Mouse (Mus musculus) limb, embryonic 14.5 days (tissue): ENCODE results near the gene Rptor. TPM values are rescaled to one million over a fixed set of nuclear protein-coding genes. Genes with fewer than 3 reads are reported as not detected.

Experiments used
- ATAC-seq: fragments of 200-750 bp; cut with Nextera tagmentation; 2 replicates; pipeline ENCODE4 v1.8.0; 2017; ENCODE audit warnings: low read depth, moderate number of reproducible peaks, moderate TSS enrichment; ENCODE audit not compliant: low FRiP score
- DNase-seq: peaks from one replicate; pipeline ENCODE4 v3.0.0-alpha.2; 2015; ENCODE audit warnings: low spot score
- H3K27ac ChIP-seq: fragments of 300-500 bp; sonication (generic); replicated peaks from 2 replicates; pipeline ENCODE4 v1.5.1; 2014; ENCODE audit warnings: low read depth, mild to moderate bottlenecking, low read length, moderate library complexity, mixed read lengths
- H3K27me3 ChIP-seq: fragments of 300-500 bp; sonication (generic); 2 replicates; pipeline ENCODE4 v1.6.1; 2014; ENCODE audit warnings: low read length, mixed read lengths; ENCODE audit not compliant: control insufficient read depth, insufficient read depth
- H3K36me3 ChIP-seq: fragments of 300-500 bp; sonication (generic); 2 replicates; pipeline ENCODE4 v1.6.1; 2014; ENCODE audit warnings: mild to moderate bottlenecking, low read length, moderate library complexity, mixed read lengths; ENCODE audit not compliant: control insufficient read depth, insufficient read depth
- H3K4me1 ChIP-seq: fragments of 300-500 bp; sonication (generic); 2 replicates; pipeline ENCODE4 v1.6.1; 2014; ENCODE audit warnings: antibody characterized with exemption, low read length, mixed read lengths; ENCODE audit not compliant: control insufficient read depth, insufficient read depth
- H3K4me2 ChIP-seq: fragments of 300-500 bp; sonication (generic); replicated peaks from 2 replicates; pipeline ENCODE4 v1.6.1; 2014; ENCODE audit warnings: low read depth, mild to moderate bottlenecking, low read length, moderate library complexity; ENCODE audit not compliant: severe bottlenecking
- H3K4me3 ChIP-seq: fragments of 300-500 bp; sonication (generic); replicated peaks from 2 replicates; pipeline ENCODE4 v1.5.1; 2014; ENCODE audit warnings: low read length
- H3K9ac ChIP-seq: fragments of 300-500 bp; sonication (generic); 2 replicates; pipeline ENCODE4 v1.6.1; 2014; ENCODE audit warnings: mild to moderate bottlenecking, low read depth, low read length, moderate library complexity; ENCODE audit not compliant: severe bottlenecking
- H3K9me3 ChIP-seq: fragments of 300-500 bp; sonication (generic); 2 replicates; pipeline ENCODE4 v1.6.1; 2016; ENCODE audit warnings: low read length; ENCODE audit not compliant: control insufficient read depth
- POLR2A ChIP-seq: fragments of 200-500 bp; IDR thresholded peaks from 2 replicates; pipeline ENCODE4 v1.8.0; 2012; ENCODE audit warnings: inconsistent platforms, mild to moderate bottlenecking, moderate library complexity, borderline replicate concordance; ENCODE audit not compliant: insufficient read depth, insufficient read length; ENCODE audit errors: extremely low read depth
- WGBS: fragments of 180-500 bp; shearing (Covaris S2); extraction: QIAGEN DNeasy Blood & Tissue Kit; methylation state at CpG from one replicate; pipeline ENCODE4 v1.1.7; 2014; 5-methylcytosine and 5-hydroxymethylcytosine counted together
- polyA plus RNA-seq, 2 experiments: library from polyadenylated mRNA; depleted of rRNA in 1 of 2; stranded (reverse) in 1 of 2; unstranded in 1 of 2; fragments of >200 nt; fragmentation: Nextera tagmentation in 1 of 2; extraction: Ambion mirVana in 1 of 2; gene quantifications; 2 replicates each; pipeline versions ENCODE4 v1.2.1 to v1.2.3; 2012 to 2014

The Rptor gene
- polyA plus RNA-seq, 2 experiments = 13.7 to 24.3 TPM

GRCm38 (mm10) chr11:119935457-119935856, 332.8 kb downstream of the Rptor start:
- H3K9me3 ChIP-seq = no peaks in the 10 kb centered on the region
- no peak for TF ChIP-seq POLR2A
- no peak overlapping the region for H3K4me3 ChIP-seq
- H3K4me2 ChIP-seq = no peak overlapping the region
- DNase-seq (no peak), ATAC-seq (no peak; the same call in 1 of the 2 replicates)
- no peak overlapping the region for H3K27ac ChIP-seq
- no peak overlapping the region for H3K9ac ChIP-seq
- WGBS = 35% methylated on average over 6 of the region's 6 CpGs
- H3K4me1 ChIP-seq = peaks cover 40% of the 10 kb centered on the region
- H3K27me3 ChIP-seq = no peaks in the 10 kb centered on the region
- 0 out of 2 replicates have a peak, but pooled peaks cover 2% of the 10 kb centered on the region for H3K36me3 ChIP-seq

GRCm38 (mm10) chr11:119936456-119936855, 333.8 kb downstream of the Rptor start:
- Histone ChIP-seq H3K27me3 (no peaks in the 10 kb centered on the region), H3K4me1 (peaks cover 41% of the 10 kb centered on the region), H3K36me3 (0 out of 2 replicates have a peak, but pooled peaks cover 2% of the 10 kb centered on the region), H3K9me3 (no peaks in the 10 kb centered on the region), H3K27ac (0 out of 2 replicates have a peak overlapping the region, but pooled peaks have one; percentile 41), H3K4me3 (no peak overlapping the region), H3K9ac (no peak overlapping the region), H3K4me2 (no peak overlapping the region)
- 58% methylated on average over 2 of the region's 2 CpGs for WGBS
- DNase-seq = no peak
- TF ChIP-seq POLR2A = no peak
- ATAC-seq = no peak

GRCm38 (mm10) chr11:119937216-119937615, 334.5 kb downstream of the Rptor start:
- Histone ChIP-seq H3K9ac (no peak overlapping the region), H3K27ac (no peak overlapping the region), H3K9me3 (no peaks in the 10 kb centered on the region), H3K4me3 (no peak overlapping the region), H3K4me1 (peaks cover 47% of the 10 kb centered on the region), H3K27me3 (no peaks in the 10 kb centered on the region), H3K36me3 (0 out of 2 replicates have a peak, but pooled peaks cover 2% of the 10 kb centered on the region), H3K4me2 (no peak overlapping the region)
- 36% methylated on average over 12 of the region's 12 CpGs for WGBS
- ATAC-seq = no peak
- DNase-seq = no peak
- TF ChIP-seq POLR2A = no peak

GRCm38 (mm10) chr11:119937772-119938502, 335.2 kb downstream of the Rptor start:
- H3K9ac ChIP-seq = 0 out of 2 replicates have a peak overlapping the region, but pooled peaks have one; percentile 25
- H3K36me3 ChIP-seq = 0 out of 2 replicates have a peak, but pooled peaks cover 2% of the 10 kb centered on the region
- ATAC-seq = no peak

GRCm38 (mm10) chr11:119939073-119939710, 336.5 kb downstream of the Rptor start:
- Histone ChIP-seq H3K4me2 (no peak overlapping the region), H3K4me1 (peaks cover 53% of the 10 kb centered on the region), H3K27ac (no peak overlapping the region), H3K9me3 (no peaks in the 10 kb centered on the region), H3K9ac (no peak overlapping the region), H3K27me3 (no peaks in the 10 kb centered on the region), H3K4me3 (no peak overlapping the region), H3K36me3 (0 out of 2 replicates have a peak, but pooled peaks cover 2% of the 10 kb centered on the region)
- 51% methylated on average over 8 of the region's 8 CpGs for WGBS
- no peak for TF ChIP-seq POLR2A
- no peak for ATAC-seq
- DNase-seq = no peak

More at GRCm38 (mm10) chr11:119937772-119938502, 335.2 kb downstream of the Rptor start:
- Histone ChIP-seq H3K27me3 (no peaks in the 10 kb centered on the region), H3K4me2 (no peak overlapping the region), H3K9me3 (no peaks in the 10 kb centered on the region), H3K4me3 (no peak overlapping the region), H3K4me1 (peaks cover 47% of the 10 kb centered on the region), H3K27ac (no peak overlapping the region)
- TF ChIP-seq POLR2A = no peak
- DNase-seq = no peak
- WGBS = 60% methylated on average over 19 of the region's 19 CpGs
